Mouse (Mus musculus) heart, postnatal 0 days (tissue): ENCODE measurements around the gene Fam19a3.

Experiments used
- CTCF ChIP-seq: IDR thresholded peaks from 2 replicates; pipeline ENCODE4 v1.5.1; 2016; ENCODE audit warnings: antibody characterized with exemption, control low read depth, low read depth
- EP300 ChIP-seq: IDR thresholded peaks from 2 replicates; pipeline ENCODE4 v1.6.1; 2016; ENCODE audit warnings: antibody characterized with exemption, low read depth

DNA sequence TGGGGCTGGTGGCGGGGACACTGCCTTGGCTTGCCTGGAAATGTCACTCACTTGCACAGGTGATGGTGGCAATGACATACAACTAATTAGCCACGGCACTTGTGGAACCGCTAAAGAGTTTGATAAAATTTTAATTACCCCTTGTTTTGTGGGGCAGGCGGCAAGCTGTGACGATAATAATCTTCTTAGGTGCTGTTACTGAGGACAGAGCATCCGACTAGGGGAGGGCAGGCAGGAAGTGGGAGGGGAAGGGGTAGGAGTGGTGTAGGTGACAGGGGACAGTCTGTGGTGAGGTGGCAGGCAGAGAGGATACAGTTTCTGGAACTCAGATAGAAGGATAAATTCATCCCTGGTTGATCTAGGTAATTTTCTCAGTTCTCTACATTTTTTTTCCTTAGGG lies 10.2 kb downstream of the Fam19a3 start:
- TF ChIP-seq CTCF (no peak), EP300 (no peak)
